Mouse (Mus musculus): ENCODE measurements around the gene Zc3h10.

- no peak for TF ChIP-seq CTCF (IDR thresholded peaks at IDR 0.05; ENCODE audit: low read depth, low read length)
- no peak for TF ChIP-seq POLR2A (IDR thresholded peaks at IDR 0.05; ENCODE audit: insufficient read depth, low read length)
Observed at GRCm38 (mm10) chr10:128498590-128498989, 49.0 kb downstream of the Zc3h10 start, which contains the start of gene Myl6b.
